Mouse (Mus musculus) kidney, embryonic 14.5 days (tissue): ENCODE measurements around the gene Cc2d2a. TPM values are rescaled to one million over a fixed set of nuclear protein-coding genes. Genes with fewer than 3 reads are reported as not detected.

Experiments
- ATAC-seq: fragments of 200-750 bp; cut with Nextera tagmentation; 2 replicates; pipeline ENCODE4 v1.8.0; 2017; ENCODE audit warnings: moderate number of reproducible peaks, mild to moderate bottlenecking, moderate TSS enrichment, moderate library complexity; ENCODE audit not compliant: low FRiP score, low TSS enrichment
- H3K27ac ChIP-seq: fragments of 300-500 bp; sonication (generic); 2 replicates; pipeline ENCODE4 v1.5.1; 2014; ENCODE audit warnings: low read depth, mild to moderate bottlenecking, low read length, moderate library complexity, mixed read lengths
- H3K27me3 ChIP-seq: fragments of 300-500 bp; sonication (generic); 2 replicates; pipeline ENCODE4 v1.6.1; 2014; ENCODE audit warnings: mild to moderate bottlenecking, low read length; ENCODE audit not compliant: control insufficient read depth, insufficient read depth
- H3K36me3 ChIP-seq: fragments of 300-500 bp; sonication (generic); 2 replicates; pipeline ENCODE4 v1.6.1; 2014; ENCODE audit warnings: low read length, mixed read lengths; ENCODE audit not compliant: control insufficient read depth, insufficient read depth
- H3K4me1 ChIP-seq: fragments of 300-500 bp; sonication (generic); 2 replicates; pipeline ENCODE4 v1.6.1; 2014; ENCODE audit warnings: low read length, mixed read lengths; ENCODE audit not compliant: control insufficient read depth, insufficient read depth
- H3K4me2 ChIP-seq: fragments of 300-500 bp; sonication (generic); replicated peaks from 2 replicates; pipeline ENCODE4 v1.6.1; 2014; ENCODE audit warnings: low read depth, mild to moderate bottlenecking, low read length
- H3K4me3 ChIP-seq: fragments of 300-500 bp; sonication (generic); 2 replicates; pipeline ENCODE4 v1.5.1; 2014; ENCODE audit warnings: mild to moderate bottlenecking, low read length
- H3K9ac ChIP-seq: fragments of 300-500 bp; sonication (generic); 2 replicates; pipeline ENCODE4 v1.6.1; 2014; ENCODE audit warnings: low read depth, mild to moderate bottlenecking, low read length, moderate library complexity
- H3K9me3 ChIP-seq: fragments of 300-500 bp; sonication (generic); 2 replicates; pipeline ENCODE4 v1.6.1; 2016; ENCODE audit warnings: low read length; ENCODE audit not compliant: control insufficient read depth
- WGBS: fragments of 180-500 bp; shearing (Covaris S2); extraction: QIAGEN DNeasy Blood & Tissue Kit; methylation state at CpG from one replicate; pipeline ENCODE4 v1.1.7; 2014; 5-methylcytosine and 5-hydroxymethylcytosine counted together
- polyA plus RNA-seq: library from polyadenylated mRNA; unstranded; fragments of >200 nt; fragmentation: Nextera tagmentation; extraction: Ambion mirVana; gene quantifications from 2 replicates; pipeline ENCODE4 v1.2.1, GENCODE M21; 2014

Cc2d2a gene
- 9.5 and 14.0 TPM in 2 replicates for polyA plus RNA-seq

- Histone ChIP-seq H3K4me1 (peaks cover 15% of the 10 kb centered on the region; the same call in 1 of the 2 replicates), H3K27me3 (no peaks in the 10 kb centered on the region), H3K4me2 (peak within 1 kb of the TSS; percentile 43), H3K9ac (peak within 1 kb of the TSS; percentile 59), H3K4me3 (peak within 1 kb of the TSS; percentile 51), H3K9me3 (no peaks in the 10 kb centered on the region), H3K27ac (peak within 1 kb of the TSS; percentile 94), H3K36me3 (no peaks in the 10 kb centered on the region)
- ATAC-seq, result peak; percentile 82
- 6% methylated on average over 19 of the region's 19 CpGs for WGBS
These were observed at the start of gene Cc2d2a for GRCm38 (mm10) chr5:43661997-43662961. TSS of gene Cc2d2a (plus strand) at chr5:43662346.

GRCm38 (mm10) chr5:43621575-43622299, 40.4 kb upstream of the Cc2d2a start:
- H3K4me1 ChIP-seq, result no peaks in the 10 kb centered on the region
- no peak overlapping the region for H3K4me3 ChIP-seq
- H3K9ac ChIP-seq, result no peak overlapping the region
- no peak overlapping the region for H3K27ac ChIP-seq
- H3K9me3 ChIP-seq, result no peaks in the 10 kb centered on the region
- no peaks in the 10 kb centered on the region for H3K36me3 ChIP-seq
- H3K4me2 ChIP-seq, result no peak overlapping the region
- H3K27me3 ChIP-seq, result no peaks in the 10 kb centered on the region
- 72% methylated on average over 7 of the region's 7 CpGs for WGBS
- ATAC-seq, result no peak

- Histone ChIP-seq H3K27me3 (no peaks in the 10 kb centered on the region), H3K9me3 (no peaks in the 10 kb centered on the region), H3K4me1 (no peaks in the 10 kb centered on the region), H3K27ac (no peak overlapping the region), H3K36me3 (no peaks in the 10 kb centered on the region), H3K4me3 (no peak overlapping the region), H3K9ac (no peak overlapping the region), H3K4me2 (no peak overlapping the region)
- WGBS, result 63% methylated on average over 4 of the region's 4 CpGs
- no peak for ATAC-seq
These were observed 36.7 kb upstream of the Cc2d2a start for GRCm38 (mm10) chr5:43625407-43625806.

- 78% methylated on average over 5 of the region's 5 CpGs for WGBS
- no peak overlapping the region for H3K27ac ChIP-seq
- no peaks in the 10 kb centered on the region for H3K9me3 ChIP-seq
- no peak overlapping the region for H3K4me3 ChIP-seq
- H3K36me3 ChIP-seq, result no peaks in the 10 kb centered on the region
- H3K4me2 ChIP-seq, result no peak overlapping the region
- H3K27me3 ChIP-seq, result no peaks in the 10 kb centered on the region
- no peak overlapping the region for H3K9ac ChIP-seq
- H3K4me1 ChIP-seq, result no peaks in the 10 kb centered on the region
- ATAC-seq, result 0 out of 2 replicates have a peak, but pooled peaks have one; percentile 55
These were observed 28.0 kb upstream of the Cc2d2a start for GRCm38 (mm10) chr5:43634071-43634601.

GRCm38 (mm10) chr5:43634602-43635081, 27.5 kb upstream of the Cc2d2a start:
- H3K9me3 ChIP-seq, result no peaks in the 10 kb centered on the region
- H3K9ac ChIP-seq, result no peak overlapping the region
- ATAC-seq, result peak; percentile 43; the same call in 1 of the 2 replicates
- WGBS, result 34% methylated on average over 9 of the region's 9 CpGs
- H3K27ac ChIP-seq, result no peak overlapping the region
- H3K36me3 ChIP-seq, result no peaks in the 10 kb centered on the region
- H3K4me1 ChIP-seq, result no peaks in the 10 kb centered on the region
- no peak overlapping the region for H3K4me2 ChIP-seq
- H3K4me3 ChIP-seq, result no peak overlapping the region
- no peaks in the 10 kb centered on the region for H3K27me3 ChIP-seq

- no peak for ATAC-seq
- no peak overlapping the region for H3K27ac ChIP-seq
- WGBS, result 38% methylated on average over 4 of the region's 4 CpGs
These were observed 17.1 kb upstream of the Cc2d2a start for GRCm38 (mm10) chr5:43645020-43645419.

GRCm38 (mm10) chr5:43647098-43647774, 14.9 kb upstream of the Cc2d2a start:
- Histone ChIP-seq H3K4me2 (no peak overlapping the region), H3K4me1 (no peaks in the 10 kb centered on the region), H3K4me3 (no peak overlapping the region), H3K27ac (no peak overlapping the region), H3K27me3 (no peaks in the 10 kb centered on the region), H3K36me3 (no peaks in the 10 kb centered on the region), H3K9me3 (no peaks in the 10 kb centered on the region), H3K9ac (no peak overlapping the region)
- no peak for ATAC-seq
- WGBS, result 84% methylated on average over 12 of the region's 12 CpGs

More at GRCm38 (mm10) chr5:43645020-43645419, 17.1 kb upstream of the Cc2d2a start:
- Histone ChIP-seq H3K4me2 (no peak overlapping the region), H3K4me3 (no peak overlapping the region), H3K9ac (no peak overlapping the region), H3K9me3 (no peaks in the 10 kb centered on the region), H3K27me3 (no peaks in the 10 kb centered on the region), H3K36me3 (no peaks in the 10 kb centered on the region), H3K4me1 (no peaks in the 10 kb centered on the region)

- no peak overlapping the region for H3K9ac ChIP-seq
These were observed 648 bp upstream of the Cc2d2a start for GRCm38 (mm10) chr5:43661498-43661897.

More at GRCm38 (mm10) chr5:43661498-43661897, 648 bp upstream of the Cc2d2a start:
- ATAC-seq, result no peak
- Histone ChIP-seq H3K4me3 (no peak overlapping the region), H3K27ac (peak overlapping the region; percentile 94; the same call in 1 of the 2 replicates), H3K4me2 (peak overlapping the region; percentile 43; the same call in 1 of the 2 replicates), H3K9me3 (no peaks in the 10 kb centered on the region), H3K27me3 (no peaks in the 10 kb centered on the region), H3K4me1 (peaks cover 15% of the 10 kb centered on the region; the same call in 1 of the 2 replicates), H3K36me3 (no peaks in the 10 kb centered on the region)
- 97% methylated on average over 3 of the region's 3 CpGs for WGBS
